Mouse (Mus musculus): ENCODE data around the gene Bicra.

DNA sequence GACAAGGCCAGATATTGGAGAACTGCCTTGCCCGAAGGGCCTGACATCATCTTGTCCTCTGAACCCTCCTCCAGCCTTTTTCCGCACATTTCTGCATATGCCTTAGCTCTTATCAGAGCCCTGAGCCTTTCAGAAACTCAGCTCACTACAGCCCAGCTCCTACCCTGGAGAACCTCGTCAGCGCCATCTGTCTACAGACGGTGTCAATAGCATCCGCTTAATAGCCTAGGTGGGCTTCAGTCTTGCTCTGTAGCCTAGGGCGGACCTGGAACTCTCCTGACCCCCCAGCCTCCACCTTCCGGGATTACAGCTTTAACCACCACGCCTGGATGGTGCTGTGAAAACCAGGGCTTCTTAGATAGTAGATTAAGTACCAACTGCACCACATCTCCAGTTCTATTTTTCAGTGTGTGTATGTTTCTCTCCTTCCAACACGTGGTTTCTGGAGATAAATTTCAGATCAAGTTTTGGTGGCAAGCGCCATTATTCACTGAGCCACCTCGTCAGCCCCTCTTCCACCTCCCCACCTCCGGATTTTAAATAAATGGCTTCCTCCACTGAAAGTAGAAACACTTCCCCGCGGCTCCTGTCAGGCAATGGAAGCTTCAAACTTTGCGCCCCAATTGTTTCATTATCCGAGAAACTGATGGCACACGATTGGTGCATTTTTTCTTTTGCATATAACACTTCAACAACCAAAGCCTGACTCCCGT, 4.3 kb upstream of the Bicra start:
- TF ChIP-seq CTCF (IDR thresholded peaks at IDR 0.05; ENCODE audit: control insufficient read depth, insufficient read depth, insufficient replicate concordance, low read depth, low read length) (peak; percentile 73; the same call in 1 of the 2 replicates), POLR2A (IDR thresholded peaks at IDR 0.05; ENCODE audit: control insufficient read depth, low read depth, low read length) (no peak)
